Mouse (Mus musculus): ENCODE results near the gene Mmp21. TPM values are rescaled to one million over a fixed set of nuclear protein-coding genes. Genes with fewer than 3 reads are reported as not detected.

Gene Mmp21
- polyA plus RNA-seq, 1 experiment from 2014 or later, result not detected

GRCm38 (mm10) chr7:133638306-133638705 lies 41.6 kb downstream of the Mmp21 start:
- Histone ChIP-seq H3K36me3 (ENCODE audit: control insufficient read depth, insufficient read depth) (peaks cover 25% of the 10 kb centered on the region), H3K9ac (ENCODE audit: low read depth, low read length) (peak overlapping the region; percentile 93), H3K4me1 (replicated peaks; ENCODE audit: control insufficient read depth, insufficient read depth, low read length) (peaks cover 6% of the 10 kb centered on the region; the same call in 1 of the 2 replicates), H3K27ac (ENCODE audit: low read depth, low read length) (peak overlapping the region; percentile 94; the same call in 1 of the 2 replicates), H3K4me2 (replicated peaks; ENCODE audit: low read depth) (peak overlapping the region; percentile 82), H3K4me3 (ENCODE audit: low read depth, low read length) (peak overlapping the region; percentile 97), H3K27me3 (replicated peaks; ENCODE audit: control insufficient read depth, insufficient read depth, low read length) (no peaks in the 10 kb centered on the region), H3K9me3 (ENCODE audit: control insufficient read depth) (no peaks in the 10 kb centered on the region)
- no peak for ATAC-seq
- 5% methylated on average over 13 of the region's 13 CpGs for WGBS
- no peak for TF ChIP-seq CTCF (IDR thresholded peaks at IDR 0.05; ENCODE audit: low read depth)

DNA sequence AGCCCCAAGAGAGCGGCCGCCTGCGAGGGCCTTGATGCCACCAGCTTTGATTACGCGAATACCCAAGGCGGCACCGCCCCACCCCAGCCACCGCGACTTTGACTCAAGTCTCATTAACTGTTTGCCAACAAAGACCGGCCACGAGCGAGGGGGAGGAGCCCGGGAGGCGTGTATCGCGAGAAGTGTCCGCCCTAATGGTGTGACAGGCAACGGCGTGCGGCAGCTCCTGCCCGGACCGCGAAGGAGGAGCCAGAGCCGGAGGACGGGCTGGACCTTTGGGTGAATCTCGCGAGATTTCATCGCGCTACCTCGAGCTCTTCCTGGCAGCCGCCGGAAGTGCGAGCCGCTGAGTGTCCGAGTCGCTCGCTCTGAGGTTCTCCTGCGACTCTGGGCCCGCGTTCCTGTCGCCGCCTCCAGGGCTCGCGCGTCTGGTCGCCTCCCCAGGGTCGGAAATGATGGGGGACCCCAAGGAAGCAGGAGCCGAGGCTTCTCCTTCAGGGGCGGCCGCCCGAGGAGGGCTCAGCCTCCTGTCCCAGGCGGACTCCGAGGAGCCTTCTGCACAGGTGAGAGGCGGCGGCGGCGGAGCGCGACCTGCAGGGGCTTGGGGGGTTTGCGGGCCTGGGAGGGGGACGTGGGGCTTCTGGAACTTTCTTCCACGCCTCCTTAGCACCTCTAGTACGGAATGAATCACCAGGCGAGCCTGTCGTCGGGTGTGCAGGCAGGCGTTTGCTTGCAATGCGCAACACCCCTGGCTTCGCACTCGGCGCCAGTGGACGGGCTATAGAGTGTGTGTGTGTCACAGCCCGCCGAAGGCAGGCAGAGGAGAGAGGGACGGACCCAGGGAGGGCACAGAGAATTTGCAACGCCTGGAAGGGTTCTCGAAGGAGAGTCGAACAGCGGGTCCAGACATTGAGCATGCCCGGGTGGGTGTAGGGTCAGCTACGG lies 42.2 kb downstream of the Mmp21 start, which contains the start of gene Edrf1:
Edrf1 (plus strand) TSS at position 183 of the 945 bp plus-strand sequence.
- H3K27ac ChIP-seq (ENCODE audit: low read depth, low read length), result peak within 1 kb of the TSS; percentile 94
- no peak; the same call in 1 of the 2 replicates for TF ChIP-seq CTCF (IDR thresholded peaks at IDR 0.05; ENCODE audit: low read depth)
- WGBS, result under 1% methylated on average over 81 of the region's 81 CpGs
- H3K36me3 ChIP-seq (ENCODE audit: control insufficient read depth, insufficient read depth), result peaks cover 18% of the 10 kb centered on the region
- peak within 1 kb of the TSS; percentile 97 for H3K4me3 ChIP-seq (ENCODE audit: low read depth, low read length)
- peak within 1 kb of the TSS; percentile 93 for H3K9ac ChIP-seq (ENCODE audit: low read depth, low read length)
- peak within 1 kb of the TSS; percentile 82 for H3K4me2 ChIP-seq (replicated peaks; ENCODE audit: low read depth)
- ATAC-seq, result peak; percentile 97
- H3K4me1 ChIP-seq (replicated peaks; ENCODE audit: control insufficient read depth, insufficient read depth, low read length), result peaks cover 6% of the 10 kb centered on the region; the same call in 1 of the 2 replicates
- no peaks in the 10 kb centered on the region for H3K9me3 ChIP-seq (ENCODE audit: control insufficient read depth)
- no peaks in the 10 kb centered on the region for H3K27me3 ChIP-seq (replicated peaks; ENCODE audit: control insufficient read depth, insufficient read depth, low read length)

- Histone ChIP-seq H3K4me2 (replicated peaks; ENCODE audit: low read depth) (peak overlapping the region; percentile 82), H3K9ac (ENCODE audit: low read depth, low read length) (peak overlapping the region; percentile 67), H3K27me3 (replicated peaks; ENCODE audit: control insufficient read depth, insufficient read depth, low read length) (no peaks in the 10 kb centered on the region), H3K4me3 (ENCODE audit: low read depth, low read length) (peak overlapping the region; percentile 97), H3K9me3 (ENCODE audit: control insufficient read depth) (no peaks in the 10 kb centered on the region), H3K36me3 (ENCODE audit: control insufficient read depth, insufficient read depth) (peaks cover 11% of the 10 kb centered on the region), H3K27ac (ENCODE audit: low read depth, low read length) (peak overlapping the region; percentile 94), H3K4me1 (replicated peaks; ENCODE audit: control insufficient read depth, insufficient read depth, low read length) (peaks cover 6% of the 10 kb centered on the region; the same call in 1 of the 2 replicates)
- peak; percentile 83 for TF ChIP-seq CTCF (IDR thresholded peaks at IDR 0.05; ENCODE audit: low read depth)
- WGBS, result 3% methylated on average over 21 of the region's 21 CpGs
- ATAC-seq, result peak; percentile 39
These were observed 43.0 kb downstream of the Mmp21 start for GRCm38 (mm10) chr7:133636738-133637352.

DNA sequence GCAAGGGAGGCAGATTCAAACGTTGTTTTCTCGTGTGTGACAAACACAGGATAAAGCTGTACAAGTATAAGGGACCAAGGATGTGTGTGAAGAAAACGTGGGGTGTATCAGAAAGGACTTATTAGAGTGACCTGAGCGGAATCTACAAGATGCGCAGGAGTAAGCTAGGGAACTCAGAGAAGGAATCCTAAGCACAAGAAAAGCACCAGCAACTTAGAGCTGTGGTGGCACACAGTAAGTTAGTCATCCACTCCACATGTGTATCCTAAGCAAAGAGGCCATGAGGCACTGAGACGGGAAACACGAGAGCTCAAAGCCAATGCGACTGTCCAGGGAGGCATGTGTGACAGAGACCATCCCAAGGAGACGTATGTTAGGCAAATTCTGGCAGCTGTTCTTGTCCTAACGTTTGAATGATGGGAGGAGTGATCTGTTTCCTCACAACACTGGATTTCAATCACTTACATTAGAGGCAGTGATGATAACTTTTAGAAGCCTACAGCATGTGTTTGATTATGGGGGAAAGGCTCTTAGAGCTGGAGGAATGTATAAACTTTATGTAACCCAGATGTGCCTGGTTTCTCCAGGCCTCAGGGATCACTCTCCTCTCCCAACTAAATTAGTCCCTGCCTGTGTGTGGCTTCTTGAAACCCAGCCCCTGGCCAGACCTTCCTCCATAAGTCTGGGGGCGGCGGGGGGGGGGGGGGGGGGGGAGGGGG lies 44.8 kb downstream of the Mmp21 start:
- no peak for TF ChIP-seq CTCF (IDR thresholded peaks at IDR 0.05; ENCODE audit: low read depth)
- WGBS, result 52% methylated on average over 10 of the region's 12 CpGs
- H3K4me1 ChIP-seq (replicated peaks; ENCODE audit: control insufficient read depth, insufficient read depth, low read length), result peaks cover 6% of the 10 kb centered on the region; the same call in 1 of the 2 replicates
- H3K4me3 ChIP-seq (ENCODE audit: low read depth, low read length), result no peak overlapping the region
- H3K9ac ChIP-seq (ENCODE audit: low read depth, low read length), result no peak overlapping the region
- no peak for ATAC-seq
- no peaks in the 10 kb centered on the region for H3K27me3 ChIP-seq (replicated peaks; ENCODE audit: control insufficient read depth, insufficient read depth, low read length)
- no peaks in the 10 kb centered on the region for H3K9me3 ChIP-seq (ENCODE audit: control insufficient read depth)
- no peak overlapping the region for H3K27ac ChIP-seq (ENCODE audit: low read depth, low read length)
- H3K4me2 ChIP-seq (replicated peaks; ENCODE audit: low read depth), result no peak overlapping the region
- H3K36me3 ChIP-seq (ENCODE audit: control insufficient read depth, insufficient read depth), result no peaks in the 10 kb centered on the region

GRCm38 (mm10) chr7:133632476-133632875 lies 47.4 kb downstream of the Mmp21 start:
- Histone ChIP-seq H3K27me3 (replicated peaks; ENCODE audit: control insufficient read depth, insufficient read depth, low read length) (no peaks in the 10 kb centered on the region), H3K4me2 (replicated peaks; ENCODE audit: low read depth) (no peak overlapping the region), H3K27ac (ENCODE audit: low read depth, low read length) (no peak overlapping the region), H3K36me3 (ENCODE audit: control insufficient read depth, insufficient read depth) (no peaks in the 10 kb centered on the region), H3K9ac (ENCODE audit: low read depth, low read length) (no peak overlapping the region), H3K4me3 (ENCODE audit: low read depth, low read length) (no peak overlapping the region), H3K4me1 (replicated peaks; ENCODE audit: control insufficient read depth, insufficient read depth, low read length) (no peaks in the 10 kb centered on the region), H3K9me3 (ENCODE audit: control insufficient read depth) (no peaks in the 10 kb centered on the region)
- 27% methylated on average over 2 of the region's 2 CpGs for WGBS
- peak; percentile 68 for TF ChIP-seq CTCF (IDR thresholded peaks at IDR 0.05; ENCODE audit: low read depth)
- ATAC-seq, result no peak
